Mouse (Mus musculus) liver, embryonic 12.5 days (tissue): ENCODE results near the gene Dmd. TPM values are rescaled to one million over a fixed set of nuclear protein-coding genes. Genes with fewer than 3 reads are reported as not detected.

Experiments used
- ATAC-seq: fragments of 200-750 bp; cut with Nextera tagmentation; 2 replicates; pipeline ENCODE4 v1.8.0; 2017; ENCODE audit warnings: moderate number of reproducible peaks, mild to moderate bottlenecking, moderate library complexity
- H3K27ac ChIP-seq: fragments of 300-500 bp; sonication (generic); 2 replicates; pipeline ENCODE4 v1.5.1; 2016; ENCODE audit warnings: mild to moderate bottlenecking
- H3K27me3 ChIP-seq: fragments of 300-500 bp; sonication (generic); replicated peaks from 2 replicates; pipeline ENCODE4 v1.6.1; 2016; ENCODE audit warnings: mild to moderate bottlenecking, moderate library complexity
- H3K36me3 ChIP-seq: fragments of 300-500 bp; sonication (generic); 2 replicates; pipeline ENCODE4 v1.6.1; 2016; ENCODE audit warnings: mild to moderate bottlenecking, moderate library complexity
- H3K4me1 ChIP-seq: fragments of 300-500 bp; sonication (generic); 2 replicates; pipeline ENCODE4 v1.6.1; 2016
- H3K4me2 ChIP-seq: fragments of 300-500 bp; sonication (generic); 2 replicates; pipeline ENCODE4 v1.6.1; 2016; ENCODE audit warnings: mild to moderate bottlenecking, moderate library complexity
- H3K4me3 ChIP-seq: fragments of 300-500 bp; sonication (generic); 2 replicates; pipeline ENCODE4 v1.5.1; 2016; ENCODE audit warnings: mild to moderate bottlenecking, moderate library complexity
- H3K9ac ChIP-seq: fragments of 300-500 bp; sonication (generic); 2 replicates; pipeline ENCODE4 v1.6.1; 2016; ENCODE audit warnings: mild to moderate bottlenecking, moderate library complexity
- H3K9me3 ChIP-seq: fragments of 300-500 bp; sonication (generic); replicated peaks from 2 replicates; pipeline ENCODE4 v1.6.1; 2016; ENCODE audit warnings: mild to moderate bottlenecking, moderate library complexity
- WGBS: fragments of 180-500 bp; shearing (Covaris S2); methylation state at CpG from one replicate; pipeline ENCODE4 v1.1.7; 2016; ENCODE audit not compliant: insufficient replicate concordance; 5-methylcytosine and 5-hydroxymethylcytosine counted together
- polyA plus RNA-seq: library from polyadenylated mRNA; unstranded; fragments of >200 nt; fragmentation: Nextera tagmentation; extraction: Ambion mirVana; gene quantifications from 2 replicates; pipeline ENCODE4 v1.2.1, GENCODE M21; 2016

The Dmd gene
- polyA plus RNA-seq, 1 experiment from 2014 or later = 6.8 TPM

DNA sequence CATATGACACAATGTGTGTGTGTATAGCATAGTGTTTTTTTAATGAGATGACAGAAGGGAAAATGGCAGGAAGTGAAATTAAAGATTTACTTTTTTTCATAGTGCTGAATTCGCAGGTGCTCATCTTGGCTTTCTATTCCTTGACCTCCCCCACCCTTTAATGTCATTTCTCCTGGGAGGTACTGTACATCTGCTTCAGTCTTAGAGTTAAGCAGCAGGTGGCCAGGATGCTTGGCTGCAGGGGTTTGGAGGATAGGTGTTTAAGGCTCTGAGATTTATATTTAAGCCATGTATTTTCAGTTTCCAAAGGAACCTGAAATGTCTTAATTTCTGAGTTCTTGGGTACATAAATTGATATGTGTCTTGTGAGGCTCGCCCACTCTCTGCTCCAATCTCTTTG is 2130.5 kb downstream of the Dmd start:
- peaks cover 4% of the 10 kb centered on the region; the same call in 1 of the 2 replicates for H3K4me1 ChIP-seq
- H3K9me3 ChIP-seq = no peaks in the 10 kb centered on the region
- H3K4me2 ChIP-seq = no peak overlapping the region
- H3K36me3 ChIP-seq = no peaks in the 10 kb centered on the region
- 56% methylated on average over 2 of the region's 2 CpGs for WGBS
- H3K4me3 ChIP-seq = no peak overlapping the region
- no peaks in the 10 kb centered on the region for H3K27me3 ChIP-seq
- H3K9ac ChIP-seq = no peak overlapping the region
- no peak for ATAC-seq
- no peak overlapping the region for H3K27ac ChIP-seq

DNA sequence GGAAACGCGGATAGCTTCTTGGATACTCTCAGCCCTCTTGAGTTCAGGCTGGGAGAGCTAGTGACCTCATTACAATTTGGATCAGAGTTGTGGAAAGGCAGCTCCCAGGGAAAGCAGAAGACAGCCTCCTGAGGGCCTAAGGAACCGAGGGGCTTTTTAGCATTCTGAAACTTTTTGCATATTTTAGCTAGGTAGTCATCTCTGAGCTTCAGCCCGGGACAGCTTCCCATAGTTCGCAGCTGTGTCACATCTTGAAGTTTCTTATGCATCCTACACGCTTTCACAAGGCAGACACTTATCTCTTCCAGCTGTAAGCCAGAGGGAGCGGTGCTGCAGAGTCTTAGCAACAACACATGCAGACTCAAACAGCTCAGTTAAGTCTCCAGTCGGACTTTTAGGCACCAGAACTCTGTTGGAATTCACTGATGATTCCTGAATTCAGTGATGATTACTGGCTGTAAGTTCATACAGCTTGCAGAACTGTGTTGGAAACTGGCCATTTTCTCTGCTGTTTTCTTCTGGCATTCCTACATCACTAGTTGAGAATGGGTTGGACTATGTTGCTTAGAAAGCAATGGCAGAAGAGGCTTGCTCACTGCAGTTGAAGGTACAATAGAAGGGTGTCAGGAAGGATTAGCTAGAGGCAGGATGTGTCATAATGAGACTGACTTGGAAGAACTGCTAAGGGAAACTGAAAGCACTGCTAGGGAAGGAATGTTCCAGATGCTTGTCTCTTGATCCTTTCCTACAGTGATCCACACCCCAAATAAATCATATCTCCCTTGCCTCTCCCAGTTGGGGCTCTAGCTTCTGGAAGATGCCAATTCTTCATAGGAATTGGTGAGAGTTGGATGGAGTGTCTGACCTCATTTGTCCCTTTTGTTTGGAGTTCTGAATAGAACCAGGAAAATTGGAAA is 2135.8 kb downstream of the Dmd start:
- no peaks in the 10 kb centered on the region for H3K4me1 ChIP-seq
- H3K9me3 ChIP-seq = no peaks in the 10 kb centered on the region
- H3K27ac ChIP-seq = no peak overlapping the region
- H3K4me3 ChIP-seq = no peak overlapping the region
- no peak overlapping the region for H3K4me2 ChIP-seq
- no peaks in the 10 kb centered on the region for H3K36me3 ChIP-seq
- 55% methylated on average over 8 of the region's 8 CpGs for WGBS
- no peaks in the 10 kb centered on the region for H3K27me3 ChIP-seq
- H3K9ac ChIP-seq = no peak overlapping the region
- ATAC-seq = no peak

GRCm38 (mm10) chrX:85089506-85089905 is 2140.8 kb downstream of the Dmd start:
- WGBS = 68% methylated on average over 7 of the region's 7 CpGs
- Histone ChIP-seq H3K27ac (no peak overlapping the region), H3K27me3 (no peaks in the 10 kb centered on the region), H3K9ac (no peak overlapping the region), H3K36me3 (no peaks in the 10 kb centered on the region), H3K4me1 (no peaks in the 10 kb centered on the region), H3K4me3 (no peak overlapping the region), H3K4me2 (no peak overlapping the region), H3K9me3 (no peaks in the 10 kb centered on the region)
- no peak for ATAC-seq

DNA sequence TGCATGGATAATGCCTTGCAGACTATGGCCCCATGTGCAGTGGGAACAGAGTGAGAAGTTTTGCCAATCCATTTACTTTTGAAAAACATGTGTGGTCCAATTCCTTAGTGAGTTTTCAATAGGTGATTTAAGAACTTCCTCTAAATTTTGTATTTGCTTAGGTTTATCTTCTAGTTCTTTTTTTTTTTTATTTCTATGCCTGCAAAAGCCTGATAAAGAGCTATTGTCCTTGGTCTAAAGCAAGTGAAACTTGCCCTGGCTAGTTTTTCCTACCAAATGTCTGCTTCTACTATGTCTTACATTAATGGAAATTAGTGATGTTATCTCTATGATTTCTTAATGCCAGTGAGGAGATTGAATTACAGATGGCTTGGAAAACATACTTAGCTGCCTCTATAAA is 2144.7 kb downstream of the Dmd start:
- Histone ChIP-seq H3K4me3 (no peak overlapping the region), H3K27me3 (no peaks in the 10 kb centered on the region), H3K4me1 (no peaks in the 10 kb centered on the region), H3K4me2 (no peak overlapping the region), H3K36me3 (no peaks in the 10 kb centered on the region), H3K9ac (no peak overlapping the region), H3K9me3 (no peaks in the 10 kb centered on the region), H3K27ac (no peak overlapping the region)
- ATAC-seq = no peak

GRCm38 (mm10) chrX:85098691-85099090 is 2150.0 kb downstream of the Dmd start:
- Histone ChIP-seq H3K27me3 (no peaks in the 10 kb centered on the region), H3K36me3 (no peaks in the 10 kb centered on the region), H3K9ac (no peak overlapping the region), H3K4me2 (no peak overlapping the region), H3K4me1 (no peaks in the 10 kb centered on the region), H3K27ac (no peak overlapping the region), H3K9me3 (no peaks in the 10 kb centered on the region), H3K4me3 (no peak overlapping the region)
- ATAC-seq = no peak

- Histone ChIP-seq H3K4me1 (no peaks in the 10 kb centered on the region), H3K4me3 (no peak overlapping the region), H3K9me3 (no peaks in the 10 kb centered on the region), H3K27ac (no peak overlapping the region), H3K9ac (no peak overlapping the region), H3K4me2 (no peak overlapping the region), H3K36me3 (no peaks in the 10 kb centered on the region), H3K27me3 (no peaks in the 10 kb centered on the region)
- no peak for ATAC-seq
Measured at GRCm38 (mm10) chrX:85112418-85112817, 2163.7 kb downstream of the Dmd start.

DNA sequence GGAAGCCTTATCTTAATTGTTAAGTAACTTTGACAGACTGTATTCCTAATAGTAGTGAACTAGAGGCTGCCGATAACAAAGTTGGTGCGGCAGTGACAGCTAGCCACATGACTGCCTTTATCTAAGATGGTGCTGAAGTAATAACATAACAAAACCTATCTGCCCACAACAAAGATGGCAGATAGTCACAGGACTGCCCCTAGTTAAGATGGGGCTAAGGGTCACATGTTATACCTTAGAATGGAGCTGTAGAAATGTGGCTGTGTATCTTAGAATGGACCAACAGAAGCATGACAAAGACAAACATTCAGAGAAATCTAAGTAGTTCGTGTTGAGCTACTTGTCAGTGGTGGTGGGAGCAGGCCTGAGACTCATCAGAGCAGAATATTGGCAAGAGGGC is 2184.0 kb downstream of the Dmd start:
- H3K9me3 ChIP-seq = no peaks in the 10 kb centered on the region
- no peak overlapping the region for H3K27ac ChIP-seq
- no peak for ATAC-seq
- no peak overlapping the region for H3K4me2 ChIP-seq
- H3K27me3 ChIP-seq = no peaks in the 10 kb centered on the region
- no peaks in the 10 kb centered on the region for H3K36me3 ChIP-seq
- WGBS = 63% methylated on average over 3 of the region's 3 CpGs
- H3K4me3 ChIP-seq = no peak overlapping the region
- no peaks in the 10 kb centered on the region for H3K4me1 ChIP-seq
- H3K9ac ChIP-seq = no peak overlapping the region

- no peak overlapping the region for H3K9ac ChIP-seq
- no peaks in the 10 kb centered on the region for H3K4me1 ChIP-seq
- WGBS = 66% methylated on average over 5 of the region's 5 CpGs
- ATAC-seq = no peak
- no peak overlapping the region for H3K4me3 ChIP-seq
- H3K9me3 ChIP-seq = no peaks in the 10 kb centered on the region
- H3K4me2 ChIP-seq = no peak overlapping the region
- no peaks in the 10 kb centered on the region for H3K27me3 ChIP-seq
- no peaks in the 10 kb centered on the region for H3K36me3 ChIP-seq
- H3K27ac ChIP-seq = no peak overlapping the region
Measured at GRCm38 (mm10) chrX:85137293-85137692, 2188.6 kb downstream of the Dmd start.

GRCm38 (mm10) chrX:85171264-85171663 is 2222.6 kb downstream of the Dmd start:
- no peaks in the 10 kb centered on the region for H3K9me3 ChIP-seq
- H3K27ac ChIP-seq = no peak overlapping the region

DNA sequence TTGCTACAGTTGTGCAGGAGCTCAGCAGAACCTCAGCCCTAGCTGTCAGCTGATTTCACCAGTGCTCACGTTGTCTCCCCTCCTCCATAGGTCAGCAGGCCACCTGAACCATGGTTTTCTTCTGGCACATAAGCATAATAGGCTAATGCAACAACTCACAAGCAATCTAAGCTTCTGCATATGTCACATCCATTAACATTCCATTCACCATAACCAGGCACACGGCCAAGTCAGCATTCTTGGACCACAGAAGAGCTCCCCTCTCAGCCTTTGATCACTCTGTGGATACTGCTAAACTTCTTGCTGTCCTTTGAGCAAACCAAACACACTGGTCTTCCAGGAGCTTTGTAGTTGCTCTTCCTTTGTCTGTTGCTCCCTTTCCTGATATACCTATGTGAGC is 2238.9 kb downstream of the Dmd start:
- Histone ChIP-seq H3K9me3 (no peaks in the 10 kb centered on the region), H3K4me3 (no peak overlapping the region), H3K27me3 (no peaks in the 10 kb centered on the region), H3K4me1 (no peaks in the 10 kb centered on the region), H3K27ac (no peak overlapping the region), H3K9ac (no peak overlapping the region), H3K4me2 (no peak overlapping the region), H3K36me3 (no peaks in the 10 kb centered on the region)
- 50% methylated on average over 2 of the region's 2 CpGs for WGBS
- no peak for ATAC-seq

More at GRCm38 (mm10) chrX:85171264-85171663, 2222.6 kb downstream of the Dmd start:
- no peaks in the 10 kb centered on the region for H3K4me1 ChIP-seq
- no peaks in the 10 kb centered on the region for H3K27me3 ChIP-seq
- no peak overlapping the region for H3K4me3 ChIP-seq
- no peak overlapping the region for H3K4me2 ChIP-seq
- no peak for ATAC-seq
- WGBS = 54% methylated on average over 2 of the region's 2 CpGs
- H3K9ac ChIP-seq = no peak overlapping the region
- H3K36me3 ChIP-seq = no peaks in the 10 kb centered on the region

DNA sequence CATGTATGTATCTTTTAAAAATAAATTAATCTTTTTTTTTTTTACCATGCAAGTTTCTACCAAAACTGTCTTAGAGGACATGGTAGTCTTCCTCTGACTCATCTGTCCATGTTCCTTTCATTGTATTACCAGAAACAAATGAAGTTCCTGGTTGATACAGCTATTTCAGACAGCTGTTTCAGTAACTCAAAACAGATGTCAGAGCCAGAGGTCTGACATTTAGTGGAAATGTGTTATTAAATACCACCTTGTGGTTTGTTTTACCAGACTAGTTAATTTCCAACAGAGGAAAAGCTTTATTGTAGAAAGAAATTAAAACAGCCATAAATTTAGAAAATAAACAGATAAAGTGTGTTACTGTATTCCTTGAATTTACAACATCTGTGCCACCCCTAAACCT is 2245.2 kb downstream of the Dmd start:
- H3K9me3 ChIP-seq = no peaks in the 10 kb centered on the region
- no peak overlapping the region for H3K27ac ChIP-seq
- H3K9ac ChIP-seq = no peak overlapping the region
- H3K36me3 ChIP-seq = no peaks in the 10 kb centered on the region
- no peaks in the 10 kb centered on the region for H3K27me3 ChIP-seq
- no peak overlapping the region for H3K4me2 ChIP-seq
- no peaks in the 10 kb centered on the region for H3K4me1 ChIP-seq
- H3K4me3 ChIP-seq = no peak overlapping the region
- no peak for ATAC-seq

- H3K27me3 ChIP-seq = no peaks in the 10 kb centered on the region
- no peak overlapping the region for H3K4me3 ChIP-seq
- H3K9ac ChIP-seq = no peak overlapping the region
- WGBS = 69% methylated on average over 5 of the region's 5 CpGs
- no peak overlapping the region for H3K27ac ChIP-seq
- H3K36me3 ChIP-seq = no peaks in the 10 kb centered on the region
- ATAC-seq = no peak
- H3K4me1 ChIP-seq = no peaks in the 10 kb centered on the region
- H3K4me2 ChIP-seq = no peak overlapping the region
- H3K9me3 ChIP-seq = no peaks in the 10 kb centered on the region
Measured at GRCm38 (mm10) chrX:85197688-85198087, 2249.0 kb downstream of the Dmd start.

DNA sequence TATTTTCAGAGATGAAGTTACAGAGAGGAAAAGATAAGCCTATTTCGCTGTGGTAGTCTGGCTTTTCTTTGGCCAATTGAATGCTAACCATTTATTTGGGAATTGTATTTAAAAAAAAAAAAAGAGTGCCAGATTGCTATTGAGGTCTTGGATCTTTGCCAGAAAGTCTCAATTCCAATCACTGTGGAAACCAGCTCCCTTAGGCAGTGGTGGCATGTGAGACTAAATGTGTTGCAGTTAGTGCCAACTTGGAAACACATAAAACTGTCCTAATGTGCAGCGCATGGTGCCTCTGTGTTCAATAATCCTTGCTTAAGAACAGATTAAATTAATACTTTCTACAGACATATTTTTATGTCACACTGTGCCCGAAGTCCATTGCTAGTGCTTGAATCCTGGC is 2250.7 kb downstream of the Dmd start:
- Histone ChIP-seq H3K36me3 (no peaks in the 10 kb centered on the region), H3K27me3 (no peaks in the 10 kb centered on the region), H3K9me3 (no peaks in the 10 kb centered on the region), H3K9ac (no peak overlapping the region), H3K4me2 (no peak overlapping the region), H3K4me3 (no peak overlapping the region), H3K27ac (no peak overlapping the region), H3K4me1 (no peaks in the 10 kb centered on the region)
- no peak for ATAC-seq
- WGBS = 70% methylated on average over 3 of the region's 3 CpGs
